Mouse (Mus musculus) midbrain, embryonic 15.5 days (tissue): ENCODE measurements at regions not wholly inside any gene's neighbourhood (a gene's known extent, or its start where the extent isn't known, plus 50 kb on each side); places are given as distances from the start of the nearest gene placed in this dataset.

Experiments used
- ATAC-seq: fragments of 200-750 bp; cut with Nextera tagmentation; replicated peaks from 2 replicates; pipeline ENCODE4 v1.8.0; 2017; ENCODE audit warnings: moderate TSS enrichment
- H3K27ac ChIP-seq: fragments of 300-500 bp; sonication (generic); 2 replicates; pipeline ENCODE4 v1.5.1; 2015; ENCODE audit warnings: mild to moderate bottlenecking, inconsistent platforms
- H3K27me3 ChIP-seq: fragments of 300-500 bp; sonication (generic); replicated peaks from 2 replicates; pipeline ENCODE4 v1.6.1; 2015; ENCODE audit warnings: inconsistent platforms
- H3K36me3 ChIP-seq: fragments of 300-500 bp; sonication (generic); replicated peaks from 2 replicates; pipeline ENCODE4 v1.6.1; 2015; ENCODE audit warnings: inconsistent platforms
- H3K4me1 ChIP-seq: fragments of 300-500 bp; sonication (generic); 2 replicates; pipeline ENCODE4 v1.6.1; 2015; ENCODE audit warnings: inconsistent platforms
- H3K4me2 ChIP-seq: fragments of 300-500 bp; sonication (generic); 2 replicates; pipeline ENCODE4 v1.6.1; 2015; ENCODE audit warnings: inconsistent platforms, mild to moderate bottlenecking, moderate library complexity
- H3K4me3 ChIP-seq: fragments of 300-500 bp; sonication (generic); 2 replicates; pipeline ENCODE4 v1.5.1; 2015; ENCODE audit warnings: mild to moderate bottlenecking, inconsistent platforms
- H3K9ac ChIP-seq: fragments of 300-500 bp; sonication (generic); 2 replicates; pipeline ENCODE4 v1.6.1; 2015; ENCODE audit warnings: mild to moderate bottlenecking, inconsistent platforms
- H3K9me3 ChIP-seq: fragments of 300-500 bp; sonication (generic); 2 replicates; pipeline ENCODE4 v1.6.1; 2016; ENCODE audit warnings: inconsistent platforms
- WGBS: fragments of 180-500 bp; shearing (Covaris S2); methylation state at CpG from one replicate; pipeline ENCODE4 v1.1.7; 2015; ENCODE audit warnings: mixed read lengths; 5-methylcytosine and 5-hydroxymethylcytosine counted together

DNA sequence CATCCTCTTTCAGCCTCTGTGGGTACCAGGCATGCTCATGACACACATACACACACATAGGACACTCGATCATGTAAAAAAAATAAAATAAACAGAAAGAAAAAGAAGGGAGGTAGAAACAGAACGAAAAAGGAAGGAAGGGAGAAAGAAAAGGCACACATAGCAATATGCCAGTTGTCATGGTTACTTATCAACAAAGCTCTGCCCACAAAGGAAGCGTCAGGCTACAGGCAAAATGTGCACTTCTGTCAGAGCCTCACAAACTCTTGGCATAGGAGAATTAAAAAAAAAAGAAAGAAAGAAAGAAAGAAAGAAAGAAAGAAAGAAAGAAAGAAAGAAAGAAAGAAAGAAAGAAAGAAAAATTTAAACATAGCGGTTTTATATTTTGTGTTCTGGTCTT lies 56.9 kb upstream of the Sox2 start:
- H3K27ac ChIP-seq = no peak overlapping the region
- no peak overlapping the region for H3K4me3 ChIP-seq
- H3K4me1 ChIP-seq = peaks cover 8% of the 10 kb centered on the region
- 38% methylated on average over 4 of the region's 4 CpGs for WGBS
- H3K36me3 ChIP-seq = no peaks in the 10 kb centered on the region
- H3K9me3 ChIP-seq = no peaks in the 10 kb centered on the region
- no peak overlapping the region for H3K9ac ChIP-seq
- no peaks in the 10 kb centered on the region for H3K27me3 ChIP-seq
- no peak overlapping the region for H3K4me2 ChIP-seq
- ATAC-seq = no peak

DNA sequence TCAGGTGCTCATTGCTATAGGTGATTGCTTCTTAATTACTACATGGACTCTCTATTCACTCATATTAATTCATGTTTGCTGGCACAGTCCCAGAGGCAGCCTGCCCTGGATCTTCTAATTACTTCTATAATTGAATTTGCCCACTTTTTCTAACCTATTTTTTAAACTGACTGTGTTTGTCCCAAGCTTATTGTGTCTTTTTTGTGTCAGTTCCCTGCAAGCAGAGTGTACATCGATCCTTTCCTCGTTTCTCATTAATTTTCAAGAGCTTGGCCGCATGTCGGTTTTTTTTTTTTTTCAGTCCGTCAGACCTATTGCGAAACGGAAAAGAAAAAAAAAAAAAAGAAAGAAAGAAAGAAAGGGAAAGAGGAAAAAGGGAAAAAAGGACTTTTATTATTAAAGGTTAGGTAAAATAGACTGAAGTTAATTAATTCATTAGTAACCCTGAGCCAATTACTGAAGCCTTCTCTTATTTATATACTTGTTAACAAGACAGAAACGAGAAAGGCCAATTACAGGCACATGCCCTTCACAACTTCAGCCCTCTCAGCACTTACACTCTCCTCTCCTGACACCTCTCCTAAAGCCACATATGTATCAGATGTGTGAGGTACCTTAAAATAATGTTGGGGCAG lies 72.2 kb upstream of the Sox2 start:
- Histone ChIP-seq H3K27ac (no peak overlapping the region), H3K9me3 (no peaks in the 10 kb centered on the region), H3K36me3 (no peaks in the 10 kb centered on the region), H3K4me1 (peaks cover 18% of the 10 kb centered on the region), H3K9ac (no peak overlapping the region), H3K4me3 (no peak overlapping the region), H3K27me3 (no peaks in the 10 kb centered on the region), H3K4me2 (no peak overlapping the region)
- WGBS = 23% methylated on average over 8 of the region's 8 CpGs
- no peak for ATAC-seq

DNA sequence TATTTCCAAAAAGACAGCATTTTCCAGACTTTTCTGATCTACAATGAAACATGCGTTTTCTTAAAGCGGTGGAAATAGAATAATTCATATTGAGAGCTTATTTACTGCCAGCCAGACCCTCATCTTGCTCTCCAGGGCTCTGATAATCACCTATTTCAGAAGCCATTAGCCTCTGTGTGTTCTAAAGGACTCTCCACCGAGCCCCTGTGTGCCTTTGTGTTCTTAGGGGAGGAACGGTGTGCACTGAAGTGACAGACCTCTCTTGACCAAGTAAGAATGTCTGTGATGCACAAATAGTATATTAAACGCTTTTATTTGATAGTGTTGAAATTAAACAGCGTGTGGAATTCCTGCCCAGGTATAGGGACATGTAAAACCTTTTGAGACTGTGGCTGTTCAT lies 73.1 kb upstream of the Sox2 start:
- Histone ChIP-seq H3K27me3 (no peaks in the 10 kb centered on the region), H3K36me3 (no peaks in the 10 kb centered on the region), H3K9me3 (no peaks in the 10 kb centered on the region), H3K4me2 (no peak overlapping the region), H3K4me1 (peaks cover 22% of the 10 kb centered on the region), H3K27ac (peak overlapping the region; percentile 6), H3K9ac (no peak overlapping the region), H3K4me3 (no peak overlapping the region)
- ATAC-seq = no peak
- 45% methylated on average over 6 of the region's 6 CpGs for WGBS

DNA sequence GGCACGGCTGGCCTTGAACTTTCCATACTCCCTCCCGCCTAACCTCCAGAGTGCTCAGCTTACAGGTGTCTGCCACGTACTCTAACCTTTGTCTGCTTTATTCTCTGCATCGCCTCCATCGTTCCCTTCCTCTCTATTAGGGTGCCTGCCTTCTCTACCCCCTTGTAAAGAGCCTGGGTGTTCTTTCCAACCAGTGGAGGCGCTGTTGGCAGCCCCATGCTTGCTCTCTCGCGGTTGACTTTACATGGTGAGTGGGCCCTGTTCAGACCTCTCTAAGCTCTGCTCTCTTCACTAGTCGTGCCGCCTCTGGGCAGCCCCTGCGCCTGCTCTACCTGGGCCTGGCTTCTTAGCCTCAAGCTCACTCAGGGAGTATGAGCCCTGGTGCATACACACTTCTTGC lies 74.0 kb upstream of the Sox2 start:
- H3K4me1 ChIP-seq = peaks cover 22% of the 10 kb centered on the region
- no peak overlapping the region for H3K9ac ChIP-seq
- H3K4me3 ChIP-seq = no peak overlapping the region
- ATAC-seq = no peak
- H3K36me3 ChIP-seq = no peaks in the 10 kb centered on the region
- H3K4me2 ChIP-seq = no peak overlapping the region
- 38% methylated on average over 11 of the region's 11 CpGs for WGBS
- H3K9me3 ChIP-seq = no peaks in the 10 kb centered on the region
- H3K27me3 ChIP-seq = no peaks in the 10 kb centered on the region
- H3K27ac ChIP-seq = 0 out of 2 replicates have a peak overlapping the region, but pooled peaks have one; percentile 6

DNA sequence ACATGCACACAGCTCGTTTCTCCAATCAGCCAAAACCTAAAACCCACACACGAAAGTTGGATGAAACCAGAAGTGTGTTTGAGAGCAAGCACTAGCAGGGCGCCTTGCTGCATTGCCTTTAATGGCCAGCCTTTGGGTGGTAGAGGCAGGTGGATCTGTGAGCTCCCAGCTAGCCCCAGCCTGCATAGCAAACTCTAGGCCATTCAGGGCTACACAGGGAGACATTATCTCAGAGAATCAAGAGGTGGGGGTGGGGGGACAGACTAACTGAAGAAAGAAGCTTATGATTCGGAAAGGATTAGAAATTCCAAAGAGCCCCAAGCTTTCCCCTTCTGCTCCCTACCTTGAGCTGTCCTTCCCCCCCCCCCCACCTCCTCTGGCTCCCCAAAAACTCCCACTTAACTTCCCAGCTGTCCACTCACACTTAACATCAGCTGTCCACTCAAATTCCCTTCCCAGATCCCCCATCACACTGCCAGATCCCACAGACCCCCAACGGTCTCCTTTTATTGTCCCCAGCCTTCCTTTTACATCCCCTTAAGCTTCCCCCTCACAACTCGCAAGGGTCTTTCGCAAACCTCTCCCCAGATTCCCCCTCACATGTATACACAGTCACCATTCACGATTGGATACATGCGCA lies 75.4 kb upstream of the Sox2 start:
- WGBS = 57% methylated on average over 9 of the region's 9 CpGs
- H3K4me2 ChIP-seq = no peak overlapping the region
- no peak overlapping the region for H3K27ac ChIP-seq
- no peaks in the 10 kb centered on the region for H3K27me3 ChIP-seq
- H3K9ac ChIP-seq = no peak overlapping the region
- H3K9me3 ChIP-seq = no peaks in the 10 kb centered on the region
- ATAC-seq = no peak
- H3K36me3 ChIP-seq = no peaks in the 10 kb centered on the region
- H3K4me3 ChIP-seq = no peak overlapping the region
- H3K4me1 ChIP-seq = peaks cover 22% of the 10 kb centered on the region

DNA sequence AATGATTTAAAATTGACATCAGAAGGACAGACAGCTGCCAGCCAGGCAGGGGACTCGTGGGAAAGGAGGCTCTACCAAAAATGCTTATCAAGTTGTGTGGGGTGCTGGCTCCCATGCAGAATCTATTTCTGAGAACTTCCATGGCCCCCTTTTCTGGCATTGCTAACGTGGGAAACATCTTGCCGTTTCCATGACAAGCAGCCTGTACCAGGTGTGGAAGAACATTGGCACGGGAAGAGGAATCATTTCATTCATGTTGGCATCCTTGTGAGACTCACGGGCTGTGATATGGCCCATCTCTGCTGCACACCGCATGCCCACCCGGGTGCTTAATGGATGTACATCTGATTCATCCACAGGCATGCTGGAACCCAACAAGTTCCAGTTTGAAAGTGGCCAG lies 76.9 kb upstream of the Sox2 start:
- Histone ChIP-seq H3K4me3 (no peak overlapping the region), H3K27ac (no peak overlapping the region), H3K36me3 (no peaks in the 10 kb centered on the region), H3K27me3 (no peaks in the 10 kb centered on the region), H3K4me2 (no peak overlapping the region), H3K4me1 (peaks cover 24% of the 10 kb centered on the region), H3K9ac (no peak overlapping the region), H3K9me3 (no peaks in the 10 kb centered on the region)
- 81% methylated on average over 7 of the region's 7 CpGs for WGBS
- ATAC-seq = no peak

DNA sequence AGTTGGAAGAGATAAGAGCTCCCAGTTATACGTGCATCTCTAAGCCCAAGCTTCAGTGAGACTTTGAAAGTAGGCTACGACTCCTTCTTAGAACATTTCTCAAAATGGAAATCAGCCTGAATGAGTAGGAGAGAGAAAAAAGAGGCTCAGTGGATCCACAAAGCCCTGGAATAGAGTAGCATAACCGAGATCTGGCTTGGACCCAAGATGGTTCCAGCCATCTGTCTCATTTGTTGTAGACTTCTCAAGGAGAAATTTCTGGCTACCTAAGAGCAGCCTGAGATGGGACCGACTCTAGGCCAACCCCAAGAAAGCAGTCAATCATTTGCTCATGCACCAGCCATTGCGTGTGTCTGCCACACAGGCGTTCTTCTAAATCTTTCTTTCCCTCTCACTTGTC lies 78.1 kb upstream of the Sox2 start:
- Histone ChIP-seq H3K4me1 (peaks cover 30% of the 10 kb centered on the region), H3K9ac (no peak overlapping the region), H3K27ac (no peak overlapping the region), H3K4me2 (no peak overlapping the region), H3K9me3 (no peaks in the 10 kb centered on the region), H3K4me3 (no peak overlapping the region), H3K27me3 (no peaks in the 10 kb centered on the region), H3K36me3 (no peaks in the 10 kb centered on the region)
- ATAC-seq = no peak
- 66% methylated on average over 6 of the region's 6 CpGs for WGBS

DNA sequence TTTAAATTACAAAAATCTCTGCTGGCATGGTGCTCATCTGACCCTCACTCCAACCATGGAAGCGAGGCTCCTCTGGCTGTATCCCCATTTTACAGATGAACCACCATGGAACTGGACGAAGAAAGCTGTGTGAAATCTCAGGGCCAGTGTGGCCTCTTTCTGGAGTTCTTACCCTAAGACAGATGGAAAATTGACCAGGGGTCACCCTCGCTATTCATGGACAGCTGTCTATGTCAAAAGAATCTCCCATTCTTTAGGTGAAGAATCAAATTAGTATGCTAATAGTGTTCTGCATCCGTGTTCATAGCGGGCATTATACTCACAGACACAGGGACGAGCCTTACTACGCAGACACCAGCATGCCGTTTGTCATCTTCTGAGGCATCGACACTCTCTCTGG lies 78.6 kb upstream of the Sox2 start:
- Histone ChIP-seq H3K27ac (no peak overlapping the region), H3K9me3 (no peaks in the 10 kb centered on the region), H3K27me3 (no peaks in the 10 kb centered on the region), H3K36me3 (no peaks in the 10 kb centered on the region), H3K4me1 (peaks cover 27% of the 10 kb centered on the region), H3K4me2 (no peak overlapping the region), H3K4me3 (no peak overlapping the region), H3K9ac (no peak overlapping the region)
- ATAC-seq = no peak
- 41% methylated on average over 9 of the region's 9 CpGs for WGBS

DNA sequence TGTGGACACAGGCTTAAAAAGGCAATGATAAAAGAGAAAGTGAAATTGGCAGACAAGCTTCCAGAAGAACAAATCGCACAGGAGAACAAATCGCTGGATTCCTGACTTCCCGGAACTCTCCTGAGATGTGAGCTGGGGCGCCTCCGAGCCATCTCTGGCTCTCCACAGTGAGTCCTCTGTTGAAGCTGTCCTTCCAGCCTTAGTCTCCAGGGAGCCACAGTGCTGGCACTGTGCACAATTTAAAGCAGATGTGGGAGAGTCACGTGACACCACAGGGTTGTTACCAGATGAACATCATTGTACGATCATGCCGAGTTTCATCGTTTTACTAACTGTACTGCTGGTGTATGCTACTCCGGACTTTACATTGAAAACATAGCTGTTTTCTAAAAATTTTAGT lies 80.2 kb upstream of the Sox2 start:
- Histone ChIP-seq H3K4me1 (peaks cover 26% of the 10 kb centered on the region), H3K4me3 (no peak overlapping the region), H3K9ac (no peak overlapping the region), H3K4me2 (no peak overlapping the region), H3K9me3 (no peaks in the 10 kb centered on the region), H3K27me3 (no peaks in the 10 kb centered on the region), H3K27ac (no peak overlapping the region), H3K36me3 (no peaks in the 10 kb centered on the region)
- no peak for ATAC-seq
- WGBS = 71% methylated on average over 10 of the region's 10 CpGs

DNA sequence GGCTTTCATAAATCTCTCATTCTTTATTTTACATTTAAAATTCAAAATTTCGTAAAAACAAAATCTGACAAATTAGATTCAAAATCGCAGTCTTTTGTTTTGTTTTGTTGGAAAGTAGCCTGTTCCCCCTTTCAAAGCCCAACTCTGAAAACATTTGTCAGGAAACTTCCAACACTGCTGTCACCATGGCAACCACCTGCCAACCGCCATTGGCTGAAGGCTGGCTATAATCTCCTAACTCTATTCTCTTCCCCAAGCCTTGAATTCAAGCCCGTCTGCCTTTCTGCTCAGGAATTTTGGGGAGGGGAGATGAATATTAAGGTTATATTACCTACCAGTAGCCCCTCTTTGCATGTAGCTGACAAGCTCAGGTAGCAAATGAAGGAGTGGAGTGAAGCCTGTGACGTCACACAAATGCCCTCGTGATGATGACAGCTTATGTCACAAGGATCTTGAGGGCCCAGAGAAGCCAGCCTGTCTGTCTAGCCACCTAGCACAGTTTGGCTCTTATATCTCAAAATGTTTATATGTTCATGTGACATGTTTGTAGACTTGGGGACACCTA lies 82.0 kb upstream of the Sox2 start:
- 0 out of 2 replicates have a peak overlapping the region, but pooled peaks have one; percentile 8 for H3K4me2 ChIP-seq
- no peak overlapping the region for H3K4me3 ChIP-seq
- no peak overlapping the region for H3K9ac ChIP-seq
- no peaks in the 10 kb centered on the region for H3K27me3 ChIP-seq
- ATAC-seq = peak; percentile 59
- H3K27ac ChIP-seq = no peak overlapping the region
- no peaks in the 10 kb centered on the region for H3K9me3 ChIP-seq
- H3K36me3 ChIP-seq = no peaks in the 10 kb centered on the region
- H3K4me1 ChIP-seq = peaks cover 19% of the 10 kb centered on the region
- WGBS = 16% methylated on average over 6 of the region's 6 CpGs

DNA sequence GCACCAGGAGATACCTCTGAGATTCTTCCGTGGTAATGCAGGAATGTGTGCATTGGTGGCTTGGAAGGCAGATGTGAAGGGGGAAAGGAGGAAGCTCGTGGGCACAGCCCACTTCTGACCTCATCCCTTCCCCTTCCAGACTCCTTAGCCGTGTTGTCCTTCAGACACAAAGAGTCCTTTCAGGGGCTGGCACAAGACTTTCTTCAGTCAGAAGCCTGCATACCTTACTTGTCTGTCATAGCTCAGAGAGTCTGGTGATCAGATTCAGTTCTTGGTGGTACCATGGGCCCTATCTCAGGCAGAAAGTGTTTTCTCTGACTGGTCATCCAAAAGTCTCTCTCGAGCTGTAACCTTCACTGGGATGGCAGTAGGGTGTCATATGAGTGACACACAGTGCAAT lies 84.8 kb upstream of the Sox2 start:
- Histone ChIP-seq H3K9me3 (no peaks in the 10 kb centered on the region), H3K27me3 (no peaks in the 10 kb centered on the region), H3K4me2 (no peak overlapping the region), H3K9ac (no peak overlapping the region), H3K4me1 (peaks cover 30% of the 10 kb centered on the region), H3K4me3 (no peak overlapping the region), H3K36me3 (no peaks in the 10 kb centered on the region), H3K27ac (no peak overlapping the region)
- no peak for ATAC-seq
- WGBS = 48% methylated on average over 4 of the region's 4 CpGs

DNA sequence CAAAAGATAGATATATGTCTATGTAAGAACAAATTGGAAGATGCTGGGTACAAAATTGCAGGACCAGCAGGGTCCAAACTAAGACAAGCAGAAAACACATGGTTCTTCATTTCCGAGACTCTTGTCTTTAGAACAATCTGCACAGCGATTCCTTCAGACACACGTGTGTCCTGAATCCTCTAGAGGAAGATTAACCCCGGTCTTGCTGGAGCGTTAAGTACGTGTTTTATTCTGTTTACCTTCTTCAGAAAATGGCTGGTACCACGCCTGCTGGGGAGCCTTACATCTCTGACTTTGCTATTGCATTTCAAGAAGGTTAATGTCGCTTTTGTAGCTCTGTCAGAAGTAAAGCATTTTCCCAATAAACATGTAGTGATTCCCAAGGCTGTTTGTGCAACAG lies 87.3 kb upstream of the Sox2 start:
- Histone ChIP-seq H3K4me3 (0 out of 2 replicates have a peak overlapping the region, but pooled peaks have one; percentile 3), H3K36me3 (no peaks in the 10 kb centered on the region), H3K27me3 (no peaks in the 10 kb centered on the region), H3K27ac (no peak overlapping the region), H3K4me2 (peak overlapping the region; percentile 30), H3K9me3 (no peaks in the 10 kb centered on the region), H3K4me1 (peaks cover 26% of the 10 kb centered on the region), H3K9ac (no peak overlapping the region)
- 18% methylated on average over 8 of the region's 8 CpGs for WGBS
- no peak for ATAC-seq

DNA sequence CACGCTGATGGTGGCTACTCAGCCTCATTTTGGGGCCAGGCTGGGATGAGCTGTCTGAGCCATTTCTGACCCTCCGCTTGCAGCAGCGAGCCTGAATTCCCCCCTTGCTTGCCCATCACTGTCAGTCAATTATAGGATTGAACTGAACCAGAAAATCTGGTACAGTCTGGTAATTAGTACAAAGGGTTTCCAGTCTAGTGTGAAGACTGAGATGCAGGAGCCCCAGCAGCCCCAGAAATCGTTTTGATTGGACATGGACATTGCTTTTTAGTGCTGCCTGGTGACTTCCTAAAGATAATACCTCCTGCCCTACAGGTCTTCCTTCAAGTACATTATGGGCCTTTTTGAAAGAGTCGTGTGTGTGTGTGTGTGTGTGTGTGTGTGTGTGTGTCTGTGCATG lies 88.5 kb upstream of the Sox2 start:
- Histone ChIP-seq H3K36me3 (no peaks in the 10 kb centered on the region), H3K4me2 (peak overlapping the region; percentile 24), H3K4me1 (peaks cover 18% of the 10 kb centered on the region), H3K4me3 (peak overlapping the region; percentile 17), H3K9me3 (no peaks in the 10 kb centered on the region), H3K27me3 (no peaks in the 10 kb centered on the region), H3K27ac (peak overlapping the region; percentile 48), H3K9ac (no peak overlapping the region; the same call in 1 of the 2 replicates)
- WGBS = 14% methylated on average over 5 of the region's 5 CpGs
- ATAC-seq = peak; percentile 51
